Comparison of ENCODE assay signal across 14 mouse cellular contexts in the genomic region with DNA sequence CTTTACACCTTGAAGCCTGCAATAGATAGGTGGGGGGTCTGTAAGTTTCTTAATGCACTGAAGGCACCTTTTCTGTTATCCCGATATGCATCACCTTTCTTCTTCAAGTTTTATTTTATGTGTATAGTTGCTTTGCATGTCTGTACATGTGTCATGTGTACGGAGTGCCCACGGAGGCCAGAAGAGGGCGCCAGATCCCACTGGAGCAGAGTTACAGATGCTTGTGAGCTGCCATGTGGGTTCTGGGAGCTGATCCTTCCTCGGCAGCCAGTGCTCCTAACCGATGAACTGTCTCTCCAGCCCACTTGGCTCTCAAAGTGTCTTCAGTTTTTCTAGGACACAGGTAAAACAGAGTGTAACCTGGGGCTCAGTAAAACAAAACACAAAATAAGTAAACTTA. TPM values are rescaled to one million over a fixed set of nuclear protein-coding genes. Genes with fewer than 3 reads are reported as not detected.
A peak's percentile ranks its signal among the peaks of the same experiment; 100 is the strongest.
DNase-seq lines count a peak whose midpoint lies in the region; ATAC-seq and TF ChIP-seq lines count a peak whose summit lies in the region.
"Had no signal": no experiment of that assay in that cellular context is flagged by ENCODE, and none has a peak within 500 bp of the region (broad histone marks: within the 10 kb centered on the region; RNA-seq: fewer than 3 reads in every experiment).

No protein-coding gene starts in this region.

- no peak for ATAC-seq in lung, postnatal 0 days

- no peaks in the 10 kb centered on the region for H3K9me3 ChIP-seq in lung, postnatal 0 days (ENCODE audit: low read length)
- H3K9me3 ChIP-seq: forebrain, embryonic 12.5 days; limb, embryonic 15.5 days; midbrain, embryonic 12.5 days had no signal

- no peak overlapping the region for H3K27ac ChIP-seq in lung, postnatal 0 days (ENCODE audit: low read length)
- no peak overlapping the region for H3K27ac ChIP-seq in bone marrow, adult 2 months (ENCODE audit: control insufficient read depth, insufficient read depth, low read depth, low read length, poor library complexity)
- H3K27ac ChIP-seq: forebrain, embryonic 12.5 days; limb, embryonic 15.5 days; midbrain, embryonic 12.5 days had no signal

- no peak for TF ChIP-seq EP300 in lung, postnatal 0 days (IDR thresholded peaks at IDR 0.05)

- H3K4me3 ChIP-seq in lung, postnatal 0 days (ENCODE audit: low read depth, low read length) = no peak overlapping the region
- no peak overlapping the region for H3K4me3 ChIP-seq in bone marrow, adult 2 months (replicated peaks; ENCODE audit: control insufficient read depth, low read depth, low read length)
- H3K4me3 ChIP-seq: forebrain, embryonic 12.5 days; heart, embryonic 12.5 days; limb, embryonic 15.5 days; midbrain, embryonic 12.5 days had no signal

- H3K27me3 ChIP-seq in lung, postnatal 0 days (replicated peaks; ENCODE audit: insufficient read depth, low read length) = no peaks in the 10 kb centered on the region
- H3K27me3 ChIP-seq: forebrain, embryonic 12.5 days; limb, embryonic 15.5 days; midbrain, embryonic 12.5 days had no signal

- DNase-seq in embryo, embryonic 10 days (ENCODE audit: low spot score) = peak; percentile 24
- DNase-seq in embryo, embryonic 9.5 days (ENCODE audit: extremely low spot score) = no peak
- DNase-seq in lung, postnatal 0 days (ENCODE audit: low spot score) = no peak
- no peak for DNase-seq in lung, postnatal 10 days
- peak; percentile 13 for DNase-seq in mesoderm, embryonic 11.5 days (ENCODE audit: low read depth, low spot score)
- no peak for DNase-seq in cerebellum, postnatal 36 days
- DNase-seq in cerebellum, adult 11-12 months = no peak

- WGBS in lung, postnatal 0 days = 72% methylated on average over 6 of the region's 6 CpGs
- 76% methylated on average over 6 of the region's 6 CpGs for WGBS in bone marrow, adult 2 months

- peak; percentile 15; the same call in 1 of the 2 replicates for TF ChIP-seq CTCF in lung, postnatal 0 days (IDR thresholded peaks at IDR 0.05)
- peak; percentile 61 for TF ChIP-seq CTCF in bone marrow, adult 2 months (IDR thresholded peaks at IDR 0.05; ENCODE audit: control insufficient read depth, insufficient read depth, low read length)

- H3K4me2 ChIP-seq in lung, postnatal 0 days (replicated peaks; ENCODE audit: low read depth, low read length) = no peak overlapping the region
- H3K4me2 ChIP-seq: forebrain, embryonic 12.5 days; heart, embryonic 12.5 days; limb, embryonic 15.5 days; midbrain, embryonic 12.5 days had no signal

- H3K9ac ChIP-seq in lung, postnatal 0 days (replicated peaks; ENCODE audit: low read depth) = no peak overlapping the region
- H3K9ac ChIP-seq: forebrain, embryonic 12.5 days; heart, embryonic 12.5 days; limb, embryonic 15.5 days; midbrain, embryonic 12.5 days had no signal

- H3K4me1 ChIP-seq in lung, postnatal 0 days (ENCODE audit: insufficient read depth, low read depth, low read length) = no peaks in the 10 kb centered on the region
- H3K4me1 ChIP-seq in bone marrow, adult 2 months (ENCODE audit: control insufficient read depth, insufficient read depth, low read length) = no peaks in the 10 kb centered on the region; the same call in 1 of the 2 replicates
- H3K4me1 ChIP-seq: forebrain, embryonic 12.5 days; heart, embryonic 12.5 days; limb, embryonic 15.5 days; midbrain, embryonic 12.5 days had no signal

- no peaks in the 10 kb centered on the region for H3K36me3 ChIP-seq in lung, postnatal 0 days (ENCODE audit: insufficient read depth, low read length)
- H3K36me3 ChIP-seq: forebrain, embryonic 12.5 days; heart, embryonic 12.5 days; limb, embryonic 15.5 days; midbrain, embryonic 12.5 days had no signal

- no peak for TF ChIP-seq POLR2A in bone marrow, adult 2 months (IDR thresholded peaks at IDR 0.05; ENCODE audit: borderline replicate concordance, control insufficient read depth, low read depth, low read length)

RNA-seq across cellular contexts. Expression of a gene that starts 10.7 kb away (rescaled TPM):
- polyA plus RNA-seq in lung, postnatal 0 days (2015; fragmentation: Nextera tagmentation; extraction: Ambion mirVana) = 0.23 TPM in 2 replicates
- not detected in 2 replicates for polyA plus RNA-seq in bone marrow, adult 2 months (2011; ENCODE audit: insufficient read depth, insufficient read length, low replicate concordance, missing spikeins)
- polyA plus RNA-seq: forebrain, embryonic 12.5 days; heart, embryonic 12.5 days; midbrain, embryonic 12.5 days; neural tube, embryonic 14.5 days had no signal

RNA-seq across cellular contexts. Expression of a gene that starts 11.6 kb away (rescaled TPM):
- 8.0 and 9.3 TPM in 2 replicates for polyA plus RNA-seq in lung, postnatal 0 days (2015; fragmentation: Nextera tagmentation; extraction: Ambion mirVana)
- polyA plus RNA-seq in bone marrow, adult 2 months (2011; ENCODE audit: insufficient read depth, insufficient read length, low replicate concordance, missing spikeins) = 0.97 and 2.7 TPM in 2 replicates

RNA-seq across cellular contexts. Expression of a gene that starts 28.9 kb away (rescaled TPM):
- polyA plus RNA-seq in lung, postnatal 0 days (2015; fragmentation: Nextera tagmentation; extraction: Ambion mirVana) = 20.0 and 20.9 TPM in 2 replicates
- 111 and 154 TPM in 2 replicates for polyA plus RNA-seq in bone marrow, adult 2 months (2011; ENCODE audit: insufficient read depth, insufficient read length, low replicate concordance, missing spikeins)

RNA-seq across cellular contexts. Expression of a gene that starts 46.2 kb away (rescaled TPM):
- 616 and 675 TPM in 2 replicates for polyA plus RNA-seq in lung, postnatal 0 days (2015; fragmentation: Nextera tagmentation; extraction: Ambion mirVana)
- 1,523 and 1,859 TPM in 2 replicates for polyA plus RNA-seq in bone marrow, adult 2 months (2011; ENCODE audit: insufficient read depth, insufficient read length, low replicate concordance, missing spikeins)

RNA-seq across cellular contexts. Expression of a gene that starts 57.8 kb away (rescaled TPM):
- polyA plus RNA-seq in lung, postnatal 0 days (2015; fragmentation: Nextera tagmentation; extraction: Ambion mirVana) = 0.21 and 0.35 TPM in 2 replicates
- polyA plus RNA-seq in bone marrow, adult 2 months (2011; ENCODE audit: insufficient read depth, insufficient read length, low replicate concordance, missing spikeins) = not detected in 2 replicates
- polyA plus RNA-seq: intestine, embryonic 14.5 days; midbrain, embryonic 12.5 days had no signal

Comparison
In these comparisons a context has a peak if more than half of its experiments do, and no peak if none do; other contexts are left out.
1. DNase-seq: peak in embryo, embryonic 10 days (single experiment) and mesoderm, embryonic 11.5 days (single experiment); none in embryo, embryonic 9.5 days (single experiment), lung, postnatal 0 days (single experiment), lung, postnatal 10 days (single experiment), cerebellum, postnatal 36 days (0 of 2) and cerebellum, adult 11-12 months (single experiment).